Mouse (Mus musculus): ENCODE measurements around the gene Trim16. TPM values are rescaled to one million over a fixed set of nuclear protein-coding genes. Genes with fewer than 3 reads are reported as not detected.

The Trim16 gene
- polyA plus RNA-seq, 1 experiment = 0.47 TPM

DNA sequence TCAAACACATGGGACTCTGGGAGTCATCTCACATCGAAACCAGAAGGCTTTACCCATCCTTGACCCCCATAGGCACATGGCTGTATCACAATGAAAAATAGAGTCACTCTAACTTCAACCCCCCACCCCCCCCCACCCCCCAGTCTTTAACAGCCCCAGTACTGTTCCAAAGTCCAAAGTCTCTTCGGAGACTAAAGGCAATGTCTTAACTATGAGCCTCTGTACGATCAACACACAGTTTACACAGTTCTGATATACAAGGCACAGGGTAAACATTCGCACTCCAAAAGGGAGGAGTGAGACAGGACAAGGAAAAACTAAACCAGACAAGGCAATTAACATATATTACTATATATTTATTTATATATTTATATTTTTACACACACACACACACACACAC lies 7.1 kb downstream of the Trim16 start:
- TF ChIP-seq GATA1 (IDR thresholded peaks at IDR 0.05; ENCODE audit: borderline replicate concordance, low read length) (no peak), FLI1 (IDR thresholded peaks at IDR 0.05; ENCODE audit: low read length) (no peak)
- H3K4me1 ChIP-seq = peaks cover 13% of the 10 kb centered on the region
- no peaks in the 10 kb centered on the region for H3K9me3 ChIP-seq
- no peak overlapping the region for H3K4me3 ChIP-seq (replicated peaks)
- no peaks in the 10 kb centered on the region for H3K36me3 ChIP-seq (replicated peaks; ENCODE audit: low read length)
- peaks cover 9% of the 10 kb centered on the region for H3K27me3 ChIP-seq (replicated peaks)

DNA sequence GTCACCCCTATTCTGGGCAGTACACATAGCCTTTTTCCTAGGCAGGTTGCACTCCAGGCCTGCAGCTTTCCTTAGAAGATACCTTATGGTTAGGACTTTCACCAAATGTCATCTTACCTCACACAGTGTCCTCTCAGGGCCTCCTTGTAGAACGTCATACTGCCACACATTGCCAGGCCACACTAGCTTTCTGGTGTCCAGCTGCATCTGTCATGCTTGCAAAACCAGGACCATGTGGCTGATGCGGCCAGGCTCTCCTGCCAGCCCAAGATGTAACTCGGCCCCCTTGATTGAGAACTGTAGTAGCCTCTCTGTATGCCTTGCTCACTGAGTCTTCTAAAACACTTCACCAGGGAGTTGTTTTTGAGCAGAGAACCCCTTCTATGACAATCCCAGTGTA lies 7.9 kb downstream of the Trim16 start:
- Histone ChIP-seq H3K9me3 (no peaks in the 10 kb centered on the region), H3K4me3 (replicated peaks) (peak overlapping the region; percentile 18), H3K4me1 (peaks cover 9% of the 10 kb centered on the region), H3K27me3 (replicated peaks) (peaks cover 9% of the 10 kb centered on the region), H3K36me3 (replicated peaks; ENCODE audit: low read length) (no peaks in the 10 kb centered on the region)
- TF ChIP-seq FLI1 (IDR thresholded peaks at IDR 0.05; ENCODE audit: low read length) = no peak
- TF ChIP-seq GATA1 (IDR thresholded peaks at IDR 0.05; ENCODE audit: borderline replicate concordance, low read length) = no peak

DNA sequence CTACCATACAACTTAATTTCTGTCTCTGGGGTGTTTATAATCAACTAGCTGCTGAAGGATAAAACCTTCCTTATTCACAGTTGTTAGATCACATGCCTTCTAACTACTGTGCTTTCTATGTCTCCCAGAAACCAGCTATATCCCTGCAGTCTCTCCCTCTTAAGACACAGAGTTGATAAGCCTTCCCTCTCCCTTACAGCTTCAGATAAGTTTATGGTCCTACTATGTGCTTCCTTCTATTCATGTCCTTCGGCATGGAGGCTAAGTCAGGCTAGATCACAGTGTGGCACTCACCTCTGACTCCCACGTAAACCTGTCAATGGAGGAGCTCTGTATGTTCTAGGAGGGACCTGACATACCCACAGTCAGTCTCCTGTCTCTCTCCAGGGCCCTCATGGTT lies 10.4 kb downstream of the Trim16 start:
- no peak overlapping the region for H3K4me3 ChIP-seq (replicated peaks)
- peaks cover 4% of the 10 kb centered on the region for H3K27me3 ChIP-seq (replicated peaks)
- H3K36me3 ChIP-seq (replicated peaks; ENCODE audit: low read length) = no peaks in the 10 kb centered on the region
- TF ChIP-seq GATA1 (IDR thresholded peaks at IDR 0.05; ENCODE audit: borderline replicate concordance, low read length) (no peak), FLI1 (IDR thresholded peaks at IDR 0.05; ENCODE audit: low read length) (no peak)
- H3K4me1 ChIP-seq = no peaks in the 10 kb centered on the region
- no peaks in the 10 kb centered on the region for H3K9me3 ChIP-seq

DNA sequence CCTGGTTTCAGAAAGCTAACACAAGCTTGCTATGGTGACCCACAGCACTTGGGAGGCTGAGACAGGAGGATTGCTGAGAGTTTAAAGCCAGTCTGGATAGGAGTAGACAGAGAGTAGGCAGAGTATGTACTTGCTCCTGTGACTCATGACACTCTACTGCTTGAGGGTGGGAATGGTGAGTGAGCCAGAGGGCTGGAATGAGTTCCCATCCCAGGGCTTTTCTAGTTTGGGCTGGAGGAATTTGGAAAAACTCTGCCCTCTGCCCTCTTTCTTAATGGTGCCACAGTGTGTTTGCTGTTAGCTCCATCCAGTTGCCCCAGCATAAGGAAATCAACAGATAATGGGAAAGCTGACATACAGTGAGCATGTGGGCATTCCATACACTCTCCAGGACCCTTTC lies 11.9 kb downstream of the Trim16 start:
- no peaks in the 10 kb centered on the region for H3K9me3 ChIP-seq
- H3K36me3 ChIP-seq (replicated peaks; ENCODE audit: low read length) = peaks cover under 1% of the 10 kb centered on the region
- no peaks in the 10 kb centered on the region for H3K4me1 ChIP-seq
- no peaks in the 10 kb centered on the region for H3K27me3 ChIP-seq (replicated peaks)
- no peak overlapping the region for H3K4me3 ChIP-seq (replicated peaks)
- TF ChIP-seq GATA1 (IDR thresholded peaks at IDR 0.05; ENCODE audit: borderline replicate concordance, low read length) (no peak), FLI1 (IDR thresholded peaks at IDR 0.05; ENCODE audit: low read length) (no peak)

DNA sequence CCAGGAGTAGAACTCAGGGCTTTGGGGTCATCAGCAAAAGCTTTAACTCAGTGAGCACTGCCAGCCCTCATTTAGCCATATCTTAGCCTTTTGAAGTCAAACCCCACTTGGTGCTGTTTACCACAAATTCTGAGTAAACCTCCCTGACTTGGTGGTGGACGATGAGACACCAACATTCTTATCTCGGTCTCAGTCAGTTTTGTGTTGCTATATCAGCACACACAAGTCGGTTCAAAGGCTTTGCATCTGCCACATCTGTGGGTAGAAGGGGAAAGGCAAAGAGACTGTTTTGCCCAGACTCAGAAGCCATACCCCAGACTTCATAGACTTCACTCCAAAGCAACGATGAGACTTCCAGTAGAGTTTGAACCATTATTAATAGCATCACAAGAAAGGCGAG lies 24.5 kb downstream of the Trim16 start:
- Histone ChIP-seq H3K4me1 (peaks cover 28% of the 10 kb centered on the region), H3K9me3 (no peaks in the 10 kb centered on the region), H3K27me3 (replicated peaks) (peaks cover 2% of the 10 kb centered on the region), H3K36me3 (replicated peaks; ENCODE audit: low read length) (peaks cover 6% of the 10 kb centered on the region), H3K4me3 (replicated peaks) (no peak overlapping the region)
- TF ChIP-seq GATA1 (IDR thresholded peaks at IDR 0.05; ENCODE audit: borderline replicate concordance, low read length) = no peak

DNA sequence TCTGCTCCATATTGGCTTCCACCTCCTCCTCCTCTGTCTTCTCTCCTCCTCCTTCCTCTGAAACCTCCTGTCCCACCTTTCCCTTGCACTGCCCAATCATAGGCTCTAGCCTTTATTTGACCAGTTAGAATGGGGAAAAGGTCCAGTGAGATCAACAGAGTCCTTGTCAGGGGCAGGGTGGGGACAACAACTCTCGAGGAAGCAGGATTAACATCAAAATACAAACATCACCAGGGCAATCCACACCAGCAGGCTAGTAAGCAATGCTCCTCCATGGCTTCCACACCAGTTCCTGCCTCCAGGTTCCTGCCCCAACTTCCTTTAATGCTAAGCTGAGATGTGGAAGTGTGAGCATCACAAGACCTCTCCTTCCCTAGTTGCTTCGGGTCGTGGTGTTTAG lies 25.7 kb downstream of the Trim16 start:
- H3K9me3 ChIP-seq = no peaks in the 10 kb centered on the region
- H3K36me3 ChIP-seq (replicated peaks; ENCODE audit: low read length) = no peaks in the 10 kb centered on the region
- H3K27me3 ChIP-seq (replicated peaks) = peaks cover 2% of the 10 kb centered on the region
- peaks cover 28% of the 10 kb centered on the region for H3K4me1 ChIP-seq
- no peak overlapping the region for H3K4me3 ChIP-seq (replicated peaks)
- no peak for TF ChIP-seq GATA1 (IDR thresholded peaks at IDR 0.05; ENCODE audit: borderline replicate concordance, low read length)
- TF ChIP-seq FLI1 (IDR thresholded peaks at IDR 0.05; ENCODE audit: low read length) = no peak

DNA sequence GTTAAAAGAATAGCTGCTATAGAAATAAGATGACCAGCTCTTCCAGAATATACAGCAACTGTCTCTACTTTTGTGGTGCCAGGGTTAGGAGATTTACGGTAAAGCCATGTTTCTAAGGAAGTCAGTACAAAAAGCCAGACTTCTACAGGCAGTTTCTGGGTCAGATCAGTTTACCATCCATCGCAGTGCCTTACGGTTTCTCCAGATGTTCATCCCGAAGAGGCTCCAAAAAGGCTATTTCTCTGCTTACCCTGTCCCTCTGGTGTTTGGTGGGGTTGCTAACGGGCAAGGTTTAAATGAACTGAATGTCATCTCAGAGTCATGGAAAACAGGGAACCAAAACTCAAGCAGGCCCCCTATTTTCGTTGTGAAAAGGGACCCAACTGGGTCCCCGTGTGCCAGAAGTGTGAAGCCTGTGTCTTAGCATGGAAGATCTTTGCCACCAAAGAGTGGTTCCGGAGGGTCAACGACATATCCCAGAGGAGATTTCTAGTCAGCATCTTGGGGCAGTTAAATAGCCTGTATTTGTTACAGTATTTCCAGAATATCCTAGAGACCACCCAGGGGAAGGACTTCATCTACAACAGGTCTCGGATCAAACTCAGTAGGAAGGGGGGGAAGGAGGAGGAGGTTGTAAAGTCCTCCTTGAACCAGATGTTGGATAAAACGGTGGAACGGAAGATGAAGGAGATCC lies 27.1 kb downstream of the Trim16 start, which contains the start of gene Fbxw10:
Gene Fbxw10 (plus strand): TSS at position 109 of the 694 bp plus-strand sequence.
- peaks cover 3% of the 10 kb centered on the region for H3K27me3 ChIP-seq (replicated peaks)
- no peaks in the 10 kb centered on the region for H3K9me3 ChIP-seq
- no peaks in the 10 kb centered on the region for H3K36me3 ChIP-seq (replicated peaks; ENCODE audit: low read length)
- TF ChIP-seq GATA1 (IDR thresholded peaks at IDR 0.05; ENCODE audit: borderline replicate concordance, low read length) (no peak), FLI1 (IDR thresholded peaks at IDR 0.05; ENCODE audit: low read length) (no peak)
- H3K4me1 ChIP-seq = peaks cover 28% of the 10 kb centered on the region
- peak within 1 kb of the TSS; percentile 88 for H3K4me3 ChIP-seq (replicated peaks)

DNA sequence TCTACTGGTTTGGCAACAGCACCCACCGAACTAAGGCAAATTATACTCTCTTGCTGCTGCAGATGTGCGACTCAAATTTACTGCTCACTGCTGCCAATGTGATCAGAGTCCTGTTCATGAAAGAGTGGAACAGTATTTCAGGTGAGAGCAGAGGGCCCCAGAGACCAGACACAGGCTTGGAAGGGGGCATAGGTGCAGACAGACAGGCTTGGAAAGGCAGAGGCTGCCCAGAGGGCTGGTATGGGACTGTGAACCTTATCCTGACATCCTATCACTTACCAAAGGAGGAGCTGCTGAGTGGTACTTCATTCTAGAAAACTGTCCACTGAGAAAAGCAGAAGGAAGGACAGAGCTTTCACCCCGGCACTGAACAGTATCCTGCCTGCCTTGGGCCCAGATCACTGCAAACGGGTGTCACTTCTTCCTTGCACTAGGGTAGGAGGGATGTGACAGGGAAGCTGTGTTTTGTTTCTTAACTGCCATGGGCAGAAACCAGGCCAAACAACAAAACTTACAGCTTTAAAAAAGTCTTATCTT lies 27.7 kb downstream of the Trim16 start:
- Histone ChIP-seq H3K36me3 (replicated peaks; ENCODE audit: low read length) (no peaks in the 10 kb centered on the region), H3K4me3 (replicated peaks) (peak overlapping the region; percentile 88), H3K27me3 (replicated peaks) (peaks cover 3% of the 10 kb centered on the region), H3K4me1 (peaks cover 28% of the 10 kb centered on the region), H3K9me3 (no peaks in the 10 kb centered on the region)
- TF ChIP-seq FLI1 (IDR thresholded peaks at IDR 0.05; ENCODE audit: low read length) = no peak
- TF ChIP-seq GATA1 (IDR thresholded peaks at IDR 0.05; ENCODE audit: borderline replicate concordance, low read length) = no peak

DNA sequence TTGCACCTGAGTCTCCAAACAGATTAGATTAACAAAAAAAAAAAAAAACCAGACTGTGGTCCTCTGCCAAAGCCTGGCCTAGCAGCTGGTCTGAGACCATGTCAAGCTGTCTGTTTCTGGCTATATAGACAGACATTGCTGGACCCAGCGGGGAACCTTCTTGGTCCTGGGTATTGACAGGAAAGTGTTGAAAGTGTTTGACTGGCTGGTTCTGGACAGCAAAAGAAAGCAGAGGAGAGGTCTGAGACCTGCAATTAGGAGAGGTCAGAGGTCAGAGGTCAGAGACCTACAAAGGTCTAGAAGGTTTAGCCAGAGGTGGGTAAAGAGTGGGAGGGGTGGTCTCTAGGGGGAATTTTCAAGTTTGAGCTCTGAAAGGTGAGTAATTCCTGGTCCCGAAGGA lies 28.3 kb downstream of the Trim16 start:
- Histone ChIP-seq H3K27me3 (replicated peaks) (peaks cover 3% of the 10 kb centered on the region), H3K36me3 (replicated peaks; ENCODE audit: low read length) (no peaks in the 10 kb centered on the region), H3K4me3 (replicated peaks) (no peak overlapping the region), H3K9me3 (no peaks in the 10 kb centered on the region), H3K4me1 (peaks cover 29% of the 10 kb centered on the region)
- TF ChIP-seq GATA1 (IDR thresholded peaks at IDR 0.05; ENCODE audit: borderline replicate concordance, low read length) (no peak), FLI1 (IDR thresholded peaks at IDR 0.05; ENCODE audit: low read length) (no peak)

DNA sequence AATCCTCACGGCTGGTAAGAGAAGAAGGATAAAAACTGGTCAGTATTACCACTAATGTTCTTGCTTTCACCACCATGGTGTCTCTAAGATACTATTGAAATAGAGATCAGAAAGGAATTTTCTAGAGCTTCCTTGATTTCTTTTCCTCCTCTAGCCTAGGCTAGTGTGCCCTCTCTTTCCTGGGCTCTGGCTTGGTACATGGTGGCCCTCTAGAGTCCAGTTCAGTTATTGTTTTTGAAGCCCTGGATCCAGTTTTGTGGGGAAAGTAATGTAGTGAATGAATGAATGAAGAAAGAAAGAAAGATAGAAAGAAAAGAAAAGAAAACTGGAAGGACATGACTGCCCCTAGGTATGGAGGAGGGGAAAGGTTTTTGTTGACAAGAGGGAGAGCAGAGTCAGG lies 31.2 kb downstream of the Trim16 start:
- no peak overlapping the region for H3K4me3 ChIP-seq (replicated peaks)
- H3K4me1 ChIP-seq = peaks cover 16% of the 10 kb centered on the region
- no peak for TF ChIP-seq GATA1 (IDR thresholded peaks at IDR 0.05; ENCODE audit: borderline replicate concordance, low read length)
- TF ChIP-seq FLI1 (IDR thresholded peaks at IDR 0.05; ENCODE audit: low read length) = no peak

More for the DNA sequence above, 31.2 kb downstream of the Trim16 start:
- Histone ChIP-seq H3K36me3 (replicated peaks; ENCODE audit: low read length) (no peaks in the 10 kb centered on the region), H3K27me3 (replicated peaks) (peaks cover 8% of the 10 kb centered on the region), H3K9me3 (no peaks in the 10 kb centered on the region)
